Mouse (Mus musculus) stomach, embryonic 14.5 days (tissue): Measurements from ENCODE around the gene Lhx5. TPM values are rescaled to one million over a fixed set of nuclear protein-coding genes. Genes with fewer than 3 reads are reported as not detected.

Experiments
- ATAC-seq: fragments of 200-750 bp; cut with Nextera tagmentation; 2 replicates; pipeline ENCODE4 v1.8.0; 2017; ENCODE audit warnings: low read depth, moderate TSS enrichment; ENCODE audit not compliant: insufficient number of reproducible peaks, insufficient read depth, low FRiP score
- H3K27ac ChIP-seq: fragments of 300-500 bp; sonication (generic); 2 replicates; pipeline ENCODE4 v1.5.1; 2014; ENCODE audit warnings: mild to moderate bottlenecking, low read length, moderate library complexity, mixed read lengths
- H3K27me3 ChIP-seq: fragments of 300-500 bp; sonication (generic); 2 replicates; pipeline ENCODE4 v1.6.1; 2014; ENCODE audit warnings: low read length, control low read depth, mixed read lengths; ENCODE audit not compliant: control insufficient read depth, insufficient read depth
- H3K36me3 ChIP-seq: fragments of 300-500 bp; sonication (generic); 2 replicates; pipeline ENCODE4 v1.6.1; 2014; ENCODE audit warnings: mild to moderate bottlenecking, control low read depth, low read length, moderate library complexity, mixed read lengths; ENCODE audit not compliant: control insufficient read depth, insufficient read depth
- H3K4me1 ChIP-seq: fragments of 300-500 bp; sonication (generic); 2 replicates; pipeline ENCODE4 v1.6.1; 2014; ENCODE audit warnings: low read length, control low read depth, mixed read lengths; ENCODE audit not compliant: control insufficient read depth, insufficient read depth
- H3K4me2 ChIP-seq: fragments of 300-500 bp; sonication (generic); replicated peaks from 2 replicates; pipeline ENCODE4 v1.6.1; 2014; ENCODE audit warnings: low read depth, low read length, control low read depth
- H3K4me3 ChIP-seq: fragments of 300-500 bp; sonication (generic); 2 replicates; pipeline ENCODE4 v1.5.1; 2014; ENCODE audit warnings: low read depth, low read length, control low read depth
- H3K9ac ChIP-seq: fragments of 300-500 bp; sonication (generic); replicated peaks from 2 replicates; pipeline ENCODE4 v1.6.1; 2014; ENCODE audit warnings: low read depth, mild to moderate bottlenecking, control low read depth, low read length, moderate library complexity, mixed read lengths
- H3K9me3 ChIP-seq: fragments of 300-500 bp; sonication (generic); 2 replicates; pipeline ENCODE4 v1.6.1; 2016; ENCODE audit warnings: low read depth, low read length, control low read depth; ENCODE audit not compliant: control insufficient read depth
- WGBS: fragments of 180-500 bp; shearing (Covaris S2); extraction: QIAGEN DNeasy Blood & Tissue Kit; methylation state at CpG from one replicate; pipeline ENCODE4 v1.1.7; 2014; 5-methylcytosine and 5-hydroxymethylcytosine counted together
- polyA plus RNA-seq: library from polyadenylated mRNA; unstranded; fragments of >200 nt; fragmentation: Nextera tagmentation; extraction: Ambion mirVana; gene quantifications from 2 replicates; pipeline ENCODE4 v1.2.1, GENCODE M21; 2014

The Lhx5 gene
- polyA plus RNA-seq, 1 experiment from 2014 or later, result 0.35 TPM

DNA sequence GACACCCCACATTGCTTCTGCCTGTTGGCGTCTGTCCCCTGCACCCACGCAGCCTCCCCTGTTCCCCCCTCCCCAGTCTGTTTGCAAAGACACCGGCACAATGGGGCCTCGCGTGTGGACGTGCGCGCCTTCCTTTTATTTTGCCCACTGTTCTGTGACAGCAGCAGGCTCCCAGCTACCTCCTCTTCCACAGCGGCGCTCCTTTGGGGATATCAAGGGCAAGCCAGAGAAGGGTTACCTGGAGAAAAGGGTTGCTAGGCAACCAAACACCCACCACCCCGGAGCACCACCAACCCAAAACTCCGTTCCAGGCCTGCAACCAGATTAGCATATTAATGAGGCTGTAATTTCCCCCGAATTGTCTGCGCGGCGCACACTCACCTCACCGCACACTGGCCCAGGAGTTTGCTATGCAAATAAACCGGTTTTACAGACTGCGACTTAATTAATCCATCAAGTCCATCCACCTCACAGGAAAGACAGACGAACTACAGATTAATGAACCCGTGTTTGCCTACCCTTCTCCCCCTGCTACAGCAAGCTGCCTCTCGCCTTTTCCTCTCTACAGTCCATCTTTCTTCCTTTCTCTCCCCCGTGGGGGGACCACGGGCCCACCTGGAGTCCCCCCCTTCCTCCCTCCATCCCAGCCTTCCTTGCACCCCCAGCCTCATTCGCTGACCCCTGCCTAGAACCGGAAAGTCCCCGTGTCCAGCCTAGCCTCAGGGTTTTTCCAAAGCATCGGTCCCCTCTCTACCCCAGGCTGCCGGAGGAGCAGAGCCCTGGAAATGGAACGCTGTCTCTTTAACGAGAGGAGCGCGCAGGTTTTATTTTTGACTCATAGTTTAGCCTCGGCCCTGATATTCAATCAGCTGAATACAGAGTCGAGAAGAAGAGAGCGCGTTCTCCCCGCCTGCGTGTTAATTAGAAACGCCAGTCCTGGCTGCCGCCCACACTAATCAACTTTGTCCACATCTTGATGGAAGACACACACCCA is 21.8 kb upstream of the Lhx5 start:
- no peak for ATAC-seq
- Histone ChIP-seq H3K4me2 (no peak overlapping the region), H3K4me3 (no peak overlapping the region), H3K9ac (no peak overlapping the region), H3K9me3 (no peaks in the 10 kb centered on the region), H3K36me3 (no peaks in the 10 kb centered on the region), H3K27ac (no peak overlapping the region), H3K27me3 (peaks cover 30% of the 10 kb centered on the region), H3K4me1 (no peaks in the 10 kb centered on the region)
- WGBS, result 2% methylated on average over 41 of the region's 41 CpGs

DNA sequence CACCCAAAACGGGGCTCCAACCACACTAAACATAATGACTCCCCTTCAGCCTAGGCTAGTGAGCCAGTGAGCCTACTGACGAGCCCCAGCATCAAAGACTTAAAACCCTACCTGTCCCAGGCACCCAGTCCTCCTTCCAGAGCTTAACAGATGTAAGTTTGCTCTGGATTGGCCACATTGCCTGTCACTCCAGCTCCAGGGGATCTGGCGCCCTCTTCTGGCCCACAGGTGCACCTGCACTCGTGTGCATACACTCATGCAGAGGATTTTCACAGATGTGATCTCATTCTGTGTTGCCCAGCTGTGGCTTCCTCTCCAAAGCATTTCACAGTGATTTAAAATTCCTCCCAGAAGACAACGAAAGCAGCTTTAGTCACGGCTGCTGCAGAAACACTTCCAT is 18.1 kb upstream of the Lhx5 start:
- H3K9ac ChIP-seq, result no peak overlapping the region
- 79% methylated on average over 6 of the region's 6 CpGs for WGBS
- H3K36me3 ChIP-seq, result no peaks in the 10 kb centered on the region
- no peak overlapping the region for H3K4me3 ChIP-seq
- no peaks in the 10 kb centered on the region for H3K9me3 ChIP-seq
- H3K4me1 ChIP-seq, result no peaks in the 10 kb centered on the region
- peaks cover 31% of the 10 kb centered on the region for H3K27me3 ChIP-seq
- H3K4me2 ChIP-seq, result no peak overlapping the region
- H3K27ac ChIP-seq, result no peak overlapping the region
- ATAC-seq, result no peak

DNA sequence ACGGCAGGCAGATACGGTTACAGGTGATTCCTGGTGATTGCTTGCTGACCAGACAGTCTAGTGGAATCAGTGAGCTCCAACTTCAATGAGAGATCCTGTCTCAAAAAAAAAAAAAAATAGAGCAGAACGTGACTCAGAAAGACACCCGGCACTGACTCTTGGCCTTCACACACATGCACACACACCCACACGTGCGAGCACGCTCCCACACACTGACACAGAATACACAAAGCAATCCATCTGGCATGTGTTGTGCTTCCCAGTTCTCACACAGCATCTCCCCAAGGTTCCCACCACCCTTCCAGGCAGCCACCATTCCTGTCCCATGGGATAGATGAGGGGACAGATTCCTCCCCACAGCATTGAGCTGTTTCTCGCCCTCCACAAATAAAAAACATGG is 11.4 kb upstream of the Lhx5 start:
- Histone ChIP-seq H3K4me3 (no peak overlapping the region), H3K27ac (no peak overlapping the region), H3K4me1 (no peaks in the 10 kb centered on the region), H3K9me3 (no peaks in the 10 kb centered on the region), H3K9ac (no peak overlapping the region), H3K4me2 (no peak overlapping the region), H3K36me3 (no peaks in the 10 kb centered on the region), H3K27me3 (peaks cover 20% of the 10 kb centered on the region)
- no peak for ATAC-seq
- WGBS, result 78% methylated on average over 8 of the region's 8 CpGs

DNA sequence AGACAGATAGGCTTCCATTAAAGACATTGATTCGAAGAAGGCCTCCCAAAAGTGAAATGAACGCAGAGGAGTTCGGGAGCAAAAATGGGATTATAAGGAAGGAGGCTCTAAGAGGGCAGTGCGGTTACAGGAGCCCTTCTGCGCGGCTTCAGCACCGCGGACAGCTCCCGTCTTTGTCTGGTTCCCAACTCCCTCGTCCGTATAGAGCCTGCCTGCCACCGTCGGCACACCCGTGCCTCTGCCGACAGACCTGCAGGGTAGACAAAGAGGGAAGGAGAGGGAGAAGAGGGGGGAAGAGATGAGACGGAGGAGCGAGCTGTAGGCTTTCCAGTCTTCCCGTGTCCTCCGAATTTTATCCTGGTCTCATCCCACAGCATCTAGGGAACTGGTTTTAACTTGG is 7.5 kb upstream of the Lhx5 start:
- Histone ChIP-seq H3K27me3 (peaks cover 43% of the 10 kb centered on the region), H3K9ac (no peak overlapping the region), H3K9me3 (no peaks in the 10 kb centered on the region), H3K36me3 (no peaks in the 10 kb centered on the region), H3K4me2 (no peak overlapping the region), H3K4me3 (no peak overlapping the region), H3K27ac (no peak overlapping the region), H3K4me1 (no peaks in the 10 kb centered on the region)
- WGBS, result under 1% methylated on average over 19 of the region's 19 CpGs
- ATAC-seq, result no peak

DNA sequence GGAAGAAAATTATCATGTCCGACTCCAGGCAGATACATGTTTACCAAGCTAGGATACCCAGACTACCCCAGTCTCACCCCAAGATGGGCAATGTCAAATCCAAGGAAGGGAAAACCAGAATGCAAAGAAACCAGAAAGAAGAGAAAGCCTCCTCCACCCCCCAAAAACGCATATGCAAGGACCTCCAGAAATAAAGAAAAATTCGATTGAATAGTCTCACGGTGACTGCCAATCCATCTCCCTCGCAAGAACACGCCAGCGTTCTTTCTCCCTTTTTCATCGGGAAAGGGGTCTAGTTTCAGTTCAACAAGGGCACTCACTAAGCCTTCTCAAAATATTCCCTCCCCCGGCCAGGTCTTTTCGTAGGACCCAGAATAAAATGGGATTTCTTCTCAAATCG is 6.8 kb upstream of the Lhx5 start:
- Histone ChIP-seq H3K9ac (no peak overlapping the region), H3K27ac (no peak overlapping the region), H3K27me3 (peaks cover 47% of the 10 kb centered on the region), H3K36me3 (no peaks in the 10 kb centered on the region), H3K4me2 (no peak overlapping the region), H3K9me3 (no peaks in the 10 kb centered on the region), H3K4me1 (no peaks in the 10 kb centered on the region), H3K4me3 (no peak overlapping the region)
- no peak for ATAC-seq
- WGBS, result 2% methylated on average over 11 of the region's 11 CpGs

DNA sequence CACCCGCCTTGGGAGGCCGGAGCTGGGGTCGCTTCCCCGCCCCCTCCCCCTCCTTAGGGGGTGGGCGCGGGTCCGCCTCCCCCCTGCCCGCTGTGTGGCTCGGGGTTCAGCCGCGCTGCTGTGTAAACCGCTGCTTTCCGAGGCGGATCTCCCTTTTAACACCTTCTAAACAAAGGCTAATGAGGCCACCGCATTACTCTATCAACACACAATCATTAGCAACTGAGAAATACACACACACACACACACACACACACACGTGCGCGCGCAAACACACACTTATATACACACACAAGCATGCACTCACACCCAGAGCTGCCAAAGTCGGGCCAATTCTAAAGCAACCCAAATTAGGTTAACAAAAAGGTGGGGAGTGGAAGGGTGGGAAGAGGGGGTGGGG is 5.8 kb upstream of the Lhx5 start:
- H3K4me1 ChIP-seq, result no peaks in the 10 kb centered on the region
- H3K4me3 ChIP-seq, result no peak overlapping the region
- no peak overlapping the region for H3K9ac ChIP-seq
- peaks cover 55% of the 10 kb centered on the region for H3K27me3 ChIP-seq
- WGBS, result under 1% methylated on average over 17 of the region's 20 CpGs
- no peak overlapping the region for H3K27ac ChIP-seq
- H3K4me2 ChIP-seq, result no peak overlapping the region
- H3K9me3 ChIP-seq, result no peaks in the 10 kb centered on the region
- no peaks in the 10 kb centered on the region for H3K36me3 ChIP-seq
- no peak for ATAC-seq

DNA sequence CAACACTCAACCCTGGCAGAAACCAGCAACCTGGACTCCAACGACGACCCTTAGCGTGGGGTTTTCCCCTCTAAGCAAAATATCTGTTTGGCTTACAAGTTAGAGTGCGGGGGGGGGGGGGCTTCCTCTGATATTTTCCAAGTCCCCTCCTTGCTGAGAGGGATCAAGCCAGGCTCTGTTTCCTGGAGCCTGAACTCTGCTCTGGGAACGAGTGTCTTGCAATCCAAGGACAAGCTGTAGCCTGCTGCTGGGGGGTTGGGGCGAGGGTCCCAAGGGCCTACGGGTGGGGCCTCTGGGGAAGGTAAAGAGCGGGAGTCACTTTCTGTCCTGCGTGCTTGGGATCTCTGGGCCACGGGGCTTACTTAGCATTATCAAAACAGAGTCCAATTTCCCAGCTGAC is 4.9 kb upstream of the Lhx5 start:
- Histone ChIP-seq H3K27me3 (peaks cover 64% of the 10 kb centered on the region), H3K9ac (no peak overlapping the region), H3K27ac (no peak overlapping the region), H3K4me3 (no peak overlapping the region), H3K36me3 (no peaks in the 10 kb centered on the region), H3K4me2 (no peak overlapping the region), H3K4me1 (no peaks in the 10 kb centered on the region), H3K9me3 (no peaks in the 10 kb centered on the region)
- WGBS, result under 1% methylated on average over 10 of the region's 10 CpGs
- ATAC-seq, result no peak

DNA sequence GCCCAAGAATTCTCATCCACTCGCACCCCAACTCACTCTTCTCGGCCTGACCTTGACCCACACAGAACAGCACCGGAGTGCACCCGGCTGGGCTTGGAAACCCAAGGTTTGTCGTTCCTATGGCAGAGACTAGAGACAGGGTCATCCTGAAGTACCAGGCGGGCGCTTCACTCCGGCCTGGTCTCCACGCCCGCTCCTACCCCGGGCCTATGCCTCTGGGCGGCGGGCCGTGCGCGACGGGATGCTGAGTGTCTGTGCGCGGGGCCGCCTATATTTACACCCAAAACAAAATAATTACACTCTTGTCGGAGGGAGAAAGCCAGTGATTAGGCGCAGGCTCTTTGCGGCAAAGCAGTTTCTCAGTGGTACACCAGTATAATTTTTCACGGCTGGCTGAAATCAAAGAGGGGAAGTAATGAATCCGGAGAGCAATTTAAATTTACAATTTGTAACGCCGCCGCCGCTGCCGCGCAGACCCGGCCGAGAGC is 4.0 kb upstream of the Lhx5 start:
- no peaks in the 10 kb centered on the region for H3K9me3 ChIP-seq
- H3K4me1 ChIP-seq, result no peaks in the 10 kb centered on the region
- no peaks in the 10 kb centered on the region for H3K36me3 ChIP-seq
- no peak overlapping the region for H3K4me2 ChIP-seq
- no peak overlapping the region for H3K27ac ChIP-seq
- ATAC-seq, result no peak
- no peak overlapping the region for H3K4me3 ChIP-seq
- H3K9ac ChIP-seq, result no peak overlapping the region
- WGBS, result under 1% methylated on average over 33 of the region's 33 CpGs
- peaks cover 73% of the 10 kb centered on the region for H3K27me3 ChIP-seq
